Mouse (Mus musculus): ENCODE results near the gene Nt5c2. TPM values are rescaled to one million over a fixed set of nuclear protein-coding genes. Genes with fewer than 3 reads are reported as not detected.
A peak's percentile ranks its signal among the peaks of the same experiment; 100 is the strongest.

Gene Nt5c2
- total RNA-seq, 2 experiments from 2014 or later: 64.9 to 75.1 TPM

- intact Hi-C loops (cut with DNase I): no loop called here
- DNase-seq: no peak
Observed at GRCm38 (mm10) chr19:46944341-46944740, 70.6 kb downstream of the Nt5c2 start.

GRCm38 (mm10) chr19:46937173-46937572 lies 77.8 kb downstream of the Nt5c2 start:
- intact Hi-C loops (cut with DNase I): no loop called here
- no peak for DNase-seq

- peak; percentile 22 to 34 for DNase-seq
- intact Hi-C loops (cut with DNase I): loop anchor here (2.0 kb wide), 1 partner anchor 25 kb away; no protein-coding TSS in a partner anchor
Observed at GRCm38 (mm10) chr19:46934025-46934424, 80.9 kb downstream of the Nt5c2 start.

- intact Hi-C loops (cut with DNase I): no loop called here
- DNase-seq: no peak
Observed at GRCm38 (mm10) chr19:46932608-46933007, 82.3 kb downstream of the Nt5c2 start.

GRCm38 (mm10) chr19:46930026-46930425 lies 84.9 kb downstream of the Nt5c2 start:
- intact Hi-C loops (cut with DNase I): no loop called here
- DNase-seq: no peak

GRCm38 (mm10) chr19:46929044-46929587 lies 85.8 kb downstream of the Nt5c2 start:
- intact Hi-C loops (cut with DNase I): no loop called here
- peak; percentile 84 to 89 for DNase-seq

- intact Hi-C loops (cut with DNase I): no loop called here
- no peak for DNase-seq
Observed at GRCm38 (mm10) chr19:46928136-46928535, 86.8 kb downstream of the Nt5c2 start.

GRCm38 (mm10) chr19:46926951-46927350 lies 88.0 kb downstream of the Nt5c2 start:
- intact Hi-C loops (cut with DNase I): no loop called here
- DNase-seq: peak in 1 of 2 experiments; percentile 22

- intact Hi-C loops (cut with DNase I): no loop called here
- no peak for DNase-seq
Observed at GRCm38 (mm10) chr19:46926357-46926756, 88.6 kb downstream of the Nt5c2 start.

GRCm38 (mm10) chr19:46920571-46920970 lies 94.4 kb downstream of the Nt5c2 start:
- intact Hi-C loops (cut with DNase I): no loop called here
- DNase-seq: no peak

GRCm38 (mm10) chr19:46915406-46916080 lies 99.4 kb downstream of the Nt5c2 start:
- DNase-seq: no peak
- intact Hi-C loops (cut with DNase I): no loop called here

- no peak for DNase-seq
- intact Hi-C loops (cut with DNase I): no loop called here
Observed at GRCm38 (mm10) chr19:46913626-46914025, 101.3 kb downstream of the Nt5c2 start.

GRCm38 (mm10) chr19:46911492-46911891 lies 103.5 kb downstream of the Nt5c2 start:
- no peak for DNase-seq
- intact Hi-C loops (cut with DNase I): no loop called here

GRCm38 (mm10) chr19:46908977-46909376 lies 106.0 kb downstream of the Nt5c2 start:
- intact Hi-C loops (cut with DNase I): loop anchor here (2.0 kb wide), 1 partner anchor 26 kb away; no protein-coding TSS in a partner anchor
- peak in 1 of 2 experiments; percentile 38 for DNase-seq

- intact Hi-C loops (cut with DNase I): loop anchor here (2.0 kb wide), 1 partner anchor 27 kb away; no protein-coding TSS in a partner anchor
Observed at GRCm38 (mm10) chr19:46908207-46908606, 106.7 kb downstream of the Nt5c2 start.

GRCm38 (mm10) chr19:46905971-46906370 lies 109.0 kb downstream of the Nt5c2 start:
- intact Hi-C loops (cut with DNase I): no loop called here
- no peak for DNase-seq

More at GRCm38 (mm10) chr19:46908207-46908606, 106.7 kb downstream of the Nt5c2 start:
- DNase-seq: no peak

GRCm38 (mm10) chr19:46905383-46905782 lies 109.6 kb downstream of the Nt5c2 start:
- intact Hi-C loops (cut with DNase I): no loop called here
- no peak for DNase-seq

GRCm38 (mm10) chr19:46904907-46905306 lies 110.0 kb downstream of the Nt5c2 start:
- no peak for DNase-seq
- intact Hi-C loops (cut with DNase I): no loop called here

GRCm38 (mm10) chr19:46903379-46903778 lies 111.6 kb downstream of the Nt5c2 start:
- DNase-seq: no peak
- intact Hi-C loops (cut with DNase I): no loop called here

GRCm38 (mm10) chr19:46901323-46901722 lies 113.6 kb downstream of the Nt5c2 start:
- intact Hi-C loops (cut with DNase I): no loop called here
- no peak for DNase-seq

GRCm38 (mm10) chr19:46900786-46901185 lies 114.2 kb downstream of the Nt5c2 start:
- DNase-seq: no peak
- intact Hi-C loops (cut with DNase I): no loop called here

GRCm38 (mm10) chr19:46899871-46900270 lies 115.1 kb downstream of the Nt5c2 start:
- no peak for DNase-seq
- intact Hi-C loops (cut with DNase I): no loop called here

Measured in heart, postnatal 14 days (tissue).